Mouse (Mus musculus) MEL (cell line): ENCODE results near the gene Ly6g6c. TPM values are rescaled to one million over a fixed set of nuclear protein-coding genes. Genes with fewer than 3 reads are reported as not detected.
"Not testable (repeated sequence)": the region's sequence is repeated elsewhere in the genome, so short reads cannot be mapped to it uniquely, and the experiment has no call there.

ENCODE experiments used
- DNase-seq: peaks from one replicate; pipeline ENCODE4 v3.0.0; 2011; ENCODE audit warnings: low read depth, low spot score
- H3K27ac ChIP-seq: 2 replicates; pipeline ENCODE4 v1.5.1; 2012; ENCODE audit warnings: low read depth, mild to moderate bottlenecking, control low read depth, low read length, moderate library complexity; ENCODE audit not compliant: control insufficient read depth
- H3K27me3 ChIP-seq, 2 experiments: fragments of 150-350 bp in 1 of 2; sonication (generic) in 1 of 2; 2 replicates each; pipeline ENCODE4 v1.6.1; 2012; ENCODE audit warnings: low read length in 2 of 2, mild to moderate bottlenecking in 2 of 2, improper control_type of control experiment in 1 of 2, moderate library complexity in 1 of 2; ENCODE audit not compliant: insufficient read depth in 2 of 2, control insufficient read depth in 1 of 2
- H3K36me3 ChIP-seq, 2 experiments: 2 replicates each; pipeline ENCODE4 v1.6.1; 2012 to 2014; ENCODE audit warnings: low read length in 2 of 2, improper control_type of control experiment in 1 of 2, inconsistent platforms in 1 of 2, mild to moderate bottlenecking in 1 of 2; ENCODE audit not compliant: insufficient read depth in 2 of 2, control insufficient read depth in 1 of 2
- H3K4me1 ChIP-seq, 2 experiments: fragments of 150-350 bp in 1 of 2; sonication (generic) in 1 of 2; 2 replicates each; pipeline ENCODE4 v1.6.1; 2012; ENCODE audit warnings: low read length in 2 of 2, improper control_type of control experiment in 1 of 2, mild to moderate bottlenecking in 1 of 2; ENCODE audit not compliant: insufficient read depth in 2 of 2, control insufficient read depth in 1 of 2
- H3K4me3 ChIP-seq, 2 experiments: fragments of 150-350 bp in 1 of 2; sonication (generic) in 1 of 2; 2 replicates each; pipeline ENCODE4 v1.5.1; 2012; ENCODE audit warnings: low read depth in 2 of 2, low read length in 2 of 2, mild to moderate bottlenecking in 2 of 2, moderate library complexity in 2 of 2, control low read depth in 1 of 2, improper control_type of control experiment in 1 of 2; ENCODE audit not compliant: control insufficient read depth in 1 of 2, insufficient read depth in 1 of 2
- H3K79me2 ChIP-seq: 2 replicates; pipeline ENCODE4 v1.6.1; 2012; ENCODE audit warnings: mild to moderate bottlenecking, low read length, moderate library complexity; ENCODE audit not compliant: control insufficient read depth, poor library complexity, insufficient read depth
- H3K9ac ChIP-seq: 2 replicates; pipeline ENCODE4 v1.6.1; 2012; ENCODE audit warnings: low read depth, mild to moderate bottlenecking, control low read depth, low read length, moderate library complexity; ENCODE audit not compliant: control insufficient read depth, poor library complexity, severe bottlenecking
- H3K9me3 ChIP-seq: fragments of 150-350 bp; sonication (generic); replicated peaks from 2 replicates; pipeline ENCODE4 v1.6.1; 2012; ENCODE audit warnings: mild to moderate bottlenecking, low read length, improper control_type of control experiment, moderate library complexity; ENCODE audit not compliant: insufficient read depth
- BHLHE40 ChIP-seq: IDR thresholded peaks from 2 replicates; pipeline ENCODE4 v1.6.1; 2012; ENCODE audit warnings: low read depth, mild to moderate bottlenecking, inconsistent platforms, low read length, improper control_type of control experiment, borderline replicate concordance
- CHD1 ChIP-seq: IDR thresholded peaks from 2 replicates; pipeline ENCODE4 v1.6.1; 2012; ENCODE audit warnings: low read depth, mild to moderate bottlenecking, inconsistent platforms, low read length, improper control_type of control experiment
- ELF1 ChIP-seq: IDR thresholded peaks from 2 replicates; pipeline ENCODE4 v1.6.1; 2014; ENCODE audit warnings: low read depth, mild to moderate bottlenecking, inconsistent platforms, low read length, improper control_type of control experiment, moderate library complexity
- EP300 ChIP-seq, 2 experiments: IDR thresholded peaks; 2 replicates each; pipeline ENCODE4 v1.6.1; 2011; ENCODE audit warnings: improper control_type of control experiment in 2 of 2, low read length in 2 of 2, low read depth in 1 of 2, mild to moderate bottlenecking in 1 of 2
- GABPA ChIP-seq: IDR thresholded peaks from 2 replicates; pipeline ENCODE4 v1.6.1; 2012; ENCODE audit warnings: low read depth, mild to moderate bottlenecking, inconsistent platforms, low read length, improper control_type of control experiment, moderate library complexity
- GATA1 ChIP-seq: IDR thresholded peaks from 2 replicates; pipeline ENCODE4 v1.6.1; 2011; ENCODE audit warnings: low read depth, low read length, improper control_type of control experiment
- HCFC1 ChIP-seq: IDR thresholded peaks from 2 replicates; pipeline ENCODE4 v1.6.1; 2012; ENCODE audit warnings: low read depth, mild to moderate bottlenecking, inconsistent platforms, low read length, improper control_type of control experiment, moderate library complexity
- JUND ChIP-seq: IDR thresholded peaks from 2 replicates; pipeline ENCODE4 v1.6.1; 2011; ENCODE audit warnings: low read depth, mild to moderate bottlenecking, improper control_type of control experiment, low read length
- MAFK ChIP-seq: IDR thresholded peaks from 2 replicates; pipeline ENCODE4 v1.6.1; 2011; ENCODE audit warnings: low read depth, mild to moderate bottlenecking, low read length, improper control_type of control experiment, borderline replicate concordance
- MAZ ChIP-seq: IDR thresholded peaks from 2 replicates; pipeline ENCODE4 v1.6.1; 2012; ENCODE audit warnings: low read depth, mild to moderate bottlenecking, inconsistent platforms, low read length, improper control_type of control experiment
- MEF2A ChIP-seq: IDR thresholded peaks from 2 replicates; pipeline ENCODE4 v1.6.1; 2014; ENCODE audit warnings: low read depth, mild to moderate bottlenecking, inconsistent platforms, low read length, improper control_type of control experiment; ENCODE audit not compliant: poor library complexity, insufficient replicate concordance, severe bottlenecking; ENCODE audit errors: extremely low read depth
- MXI1 ChIP-seq: IDR thresholded peaks from 2 replicates; pipeline ENCODE4 v1.6.1; 2011; ENCODE audit warnings: mild to moderate bottlenecking, low read depth, low read length, improper control_type of control experiment
- MYB ChIP-seq: IDR thresholded peaks from 2 replicates; pipeline ENCODE4 v1.6.1; 2011; ENCODE audit warnings: mild to moderate bottlenecking, low read depth, low read length, improper control_type of control experiment
- MYC ChIP-seq: IDR thresholded peaks from 2 replicates; pipeline ENCODE4 v1.6.1; 2011; ENCODE audit warnings: low read depth, mild to moderate bottlenecking, low read length, improper control_type of control experiment, moderate library complexity
- NRF1 ChIP-seq: IDR thresholded peaks from 2 replicates; pipeline ENCODE4 v1.6.1; 2014; ENCODE audit warnings: low read depth, mild to moderate bottlenecking, inconsistent platforms, low read length, improper control_type of control experiment, moderate library complexity; ENCODE audit not compliant: poor library complexity, insufficient read depth, severe bottlenecking
- POLR2AphosphoS5 ChIP-seq: IDR thresholded peaks from 2 replicates; pipeline ENCODE4 v1.6.1; 2012; ENCODE audit warnings: low read depth, borderline replicate concordance, mild to moderate bottlenecking, inconsistent platforms, low read length, moderate library complexity, mixed read lengths
- RAD21 ChIP-seq: IDR thresholded peaks from 2 replicates; pipeline ENCODE4 v1.6.1; 2011; ENCODE audit warnings: mild to moderate bottlenecking, low read depth, low read length, improper control_type of control experiment
- SIN3A ChIP-seq: IDR thresholded peaks from 2 replicates; pipeline ENCODE4 v1.6.1; 2012; ENCODE audit warnings: low read length, improper control_type of control experiment, inconsistent platforms
- SMC3 ChIP-seq: IDR thresholded peaks from 2 replicates; pipeline ENCODE4 v1.6.1; 2011; ENCODE audit warnings: low read depth, low read length, improper control_type of control experiment
- TBP ChIP-seq: IDR thresholded peaks from 2 replicates; pipeline ENCODE4 v1.8.0; 2011; ENCODE audit warnings: low read depth, low read length, improper control_type of control experiment
- TCF12 ChIP-seq: IDR thresholded peaks from 2 replicates; pipeline ENCODE4 v1.6.1; 2014; ENCODE audit warnings: low read depth, mild to moderate bottlenecking, inconsistent platforms, low read length, improper control_type of control experiment, moderate library complexity
- UBTF ChIP-seq: IDR thresholded peaks from 2 replicates; pipeline ENCODE4 v1.6.1; 2012; ENCODE audit warnings: low read depth, mild to moderate bottlenecking, inconsistent platforms, low read length, improper control_type of control experiment, moderate library complexity, borderline replicate concordance; ENCODE audit not compliant: insufficient read depth
- USF1 ChIP-seq: IDR thresholded peaks from 2 replicates; pipeline ENCODE4 v1.6.1; 2014; ENCODE audit warnings: low read depth, mild to moderate bottlenecking, inconsistent platforms, low read length, improper control_type of control experiment, moderate library complexity
- ZC3H11A ChIP-seq: IDR thresholded peaks from 2 replicates; pipeline ENCODE4 v1.6.1; 2012; ENCODE audit warnings: low read depth, mild to moderate bottlenecking, inconsistent platforms, low read length, improper control_type of control experiment
- ZMIZ1 ChIP-seq: IDR thresholded peaks from 2 replicates; pipeline ENCODE4 v1.6.1; 2012; ENCODE audit warnings: low read depth, mild to moderate bottlenecking, inconsistent platforms, low read length, improper control_type of control experiment, moderate library complexity
- polyA plus RNA-seq, 2 experiments: library from polyadenylated mRNA; stranded (reverse) in 1 of 2; unstranded in 1 of 2; fragments of >175 nt in 1 of 2; fragments of >200 nt in 1 of 2; gene quantifications; 2 replicates each; pipeline versions ENCODE4 v1.2.1 to v1.2.4; 2012; ENCODE audit warnings: low replicate concordance in 2 of 2, low read depth in 1 of 2; ENCODE audit not compliant: insufficient read length in 2 of 2, insufficient read depth in 1 of 2, missing spikeins in 1 of 2
- total RNA-seq: library from RNA; depleted of rRNA; stranded (reverse); fragments of 300-350 nt; gene quantifications from 2 replicates; pipeline ENCODE4 v1.2.3, GENCODE M21; 2012

The Ly6g6c gene
- total and polyA plus RNA-seq, 3 experiments: 0.24 TPM; not detected in 2

GRCm38 (mm10) chr17:35032323-35032870, 32.8 kb upstream of the Ly6g6c start:
- Histone ChIP-seq H3K79me2 (peaks cover 2% of the 10 kb centered on the region), H3K27ac (no peak overlapping the region), H3K4me1 (peaks cover 3 to 12% of the 10 kb centered on the region in 2 experiments; a peak in 2 of 4 replicates), H3K9ac (no peak overlapping the region), H3K9me3 (no peaks in the 10 kb centered on the region), H3K36me3 (peaks cover 0 to 8% of the 10 kb centered on the region in 2 experiments; a peak in 2 of 4 replicates), H3K27me3 (no peaks in the 10 kb centered on the region), H3K4me3 (no peak overlapping the region)
- no peak for DNase-seq
- TF ChIP-seq NRF1: no peak
- TF ChIP-seq MXI1: no peak
- no peak for TF ChIP-seq BHLHE40
- TF ChIP-seq CHD1: no peak
- no peak for TF ChIP-seq GABPA
- TF ChIP-seq POLR2AphosphoS5: no peak
- TF ChIP-seq RAD21: no peak
- TF ChIP-seq ZC3H11A: no peak
- TF ChIP-seq GATA1: no peak
- no peak for TF ChIP-seq JUND
- TF ChIP-seq MAZ: no peak
- no peak for TF ChIP-seq ZMIZ1

- not testable (repeated sequence) for H3K27me3 ChIP-seq, H3K4me3 ChIP-seq, H3K9ac ChIP-seq, H3K4me1 ChIP-seq, H3K9me3 ChIP-seq, DNase-seq, H3K36me3 ChIP-seq, H3K79me2 ChIP-seq, H3K27ac ChIP-seq
These were observed 31.5 kb upstream of the Ly6g6c start for GRCm38 (mm10) chr17:35033703-35034102.

GRCm38 (mm10) chr17:35034896-35035295, 30.3 kb upstream of the Ly6g6c start:
- H3K79me2 ChIP-seq: no peaks in the 10 kb centered on the region
- no peak overlapping the region for H3K27ac ChIP-seq
- no peak for DNase-seq
- no peaks in the 10 kb centered on the region for H3K27me3 ChIP-seq
- H3K4me1 ChIP-seq: peaks cover 0 to 8% of the 10 kb centered on the region in 2 experiments; a peak in 3 of 4 replicates
- peaks cover 0 to 2% of the 10 kb centered on the region in 2 experiments; a peak in 1 of 4 replicates for H3K36me3 ChIP-seq
- no peak overlapping the region for H3K4me3 ChIP-seq
- no peak overlapping the region for H3K9ac ChIP-seq
- no peaks in the 10 kb centered on the region for H3K9me3 ChIP-seq
- no peak for TF ChIP-seq TCF12
- no peak for TF ChIP-seq USF1
- TF ChIP-seq NRF1: no peak
- no peak for TF ChIP-seq RAD21
- no peak for TF ChIP-seq GABPA
- TF ChIP-seq MYB: no peak
- no peak for TF ChIP-seq JUND
- no peak for TF ChIP-seq ELF1
- no peak for TF ChIP-seq EP300 (IDR thresholded peaks at IDR 0.05; ENCODE audit: low read depth in 1 of 2, low read length in 2 of 2)
- no peak for TF ChIP-seq MXI1
- TF ChIP-seq UBTF: no peak
- no peak for TF ChIP-seq TBP
- no peak for TF ChIP-seq MAFK
- no peak for TF ChIP-seq GATA1
- no peak for TF ChIP-seq HCFC1
- TF ChIP-seq MEF2A: no peak
- no peak for TF ChIP-seq SMC3
- no peak for TF ChIP-seq MYC
- TF ChIP-seq SIN3A: no peak
